Mouse (Mus musculus) heart, adult 2 months (tissue): ENCODE measurements around the gene Myom1. TPM values are rescaled to one million over a fixed set of nuclear protein-coding genes. Genes with fewer than 3 reads are reported as not detected.

Experiments used
- DNase-seq, 2 experiments: peaks; one replicate each; pipeline ENCODE4 v3.0.0; 2021
- H3K27ac ChIP-seq: fragments of 200-600 bp; 2 replicates; pipeline ENCODE4 v1.8.1; 2022
- H3K27me3 ChIP-seq: fragments of 200-500 bp; 2 replicates; pipeline ENCODE4 v1.6.1; 2012; ENCODE audit warnings: mild to moderate bottlenecking, low read length, inconsistent platforms, mixed read lengths; ENCODE audit not compliant: control insufficient read depth, insufficient read depth
- H3K36me3 ChIP-seq: fragments of 200-500 bp; 2 replicates; pipeline ENCODE4 v1.6.1; 2012; ENCODE audit warnings: low read length, inconsistent platforms; ENCODE audit not compliant: control insufficient read depth, insufficient read depth
- H3K4me1 ChIP-seq: fragments of 200-500 bp; 2 replicates; pipeline ENCODE4 v1.6.1; 2011; ENCODE audit warnings: low read length; ENCODE audit not compliant: control insufficient read depth, insufficient read depth
- H3K4me3 ChIP-seq: fragments of 200-600 bp; 2 replicates; pipeline ENCODE4 v1.8.1; 2022
- H3K79me2 ChIP-seq: fragments of 200-500 bp; replicated peaks from 2 replicates; pipeline ENCODE4 v1.6.1; 2012; ENCODE audit warnings: mild to moderate bottlenecking, inconsistent platforms, low read length, moderate library complexity, mixed read lengths; ENCODE audit not compliant: control insufficient read depth, insufficient read depth
- H3K9ac ChIP-seq: fragments of 200-500 bp; 2 replicates; pipeline ENCODE4 v1.6.1; 2012; ENCODE audit warnings: low read depth, mild to moderate bottlenecking, control low read depth, inconsistent platforms, low read length, mixed read lengths
- CTCF ChIP-seq: fragments of 200-600 bp; IDR thresholded peaks from 2 replicates; pipeline ENCODE4 v1.8.1; 2022; ENCODE audit warnings: antibody characterized with exemption, mild to moderate bottlenecking, moderate library complexity
- EP300 ChIP-seq: fragments of 200-500 bp; IDR thresholded peaks from 2 replicates; pipeline ENCODE4 v1.6.1; 2011; ENCODE audit warnings: low read depth, low read length, control low read depth; ENCODE audit not compliant: insufficient read depth
- POLR2A ChIP-seq: fragments of 200-500 bp; IDR thresholded peaks from 2 replicates; pipeline ENCODE4 v1.6.1; 2011; ENCODE audit warnings: mild to moderate bottlenecking, low read depth, low read length, control low read depth; ENCODE audit not compliant: insufficient read depth
- WGBS: fragments of 180-500 bp; shearing (Covaris S2); methylation state at CpG from one replicate; pipeline ENCODE4 v1.1.7; 2018; 5-methylcytosine and 5-hydroxymethylcytosine counted together
- intact Hi-C: fragments of 180-260 bp; cut with DNase I; formaldehyde crosslinking; loops from one replicate; pipeline ENCODE4 v1.15.1; 2025
- polyA plus RNA-seq: library from polyadenylated mRNA; depleted of rRNA; stranded (reverse); fragments of >200 nt; gene quantifications from 2 replicates; pipeline ENCODE4 v1.2.3, GENCODE M21; 2012
- total RNA-seq, 2 experiments: library from RNA; stranded (reverse); gene quantifications; 2 replicates each; pipeline ENCODE4 v1.2.3; 2021

Myom1 gene
- total and polyA plus RNA-seq, 3 experiments = 222 to 1,030 (median 865) TPM

GRCm38 (mm10) chr17:71062870-71063602 is 60.6 kb downstream of the Myom1 start:
- 41% methylated on average over 13 of the region's 13 CpGs for WGBS
- no peak for DNase-seq
- no peak overlapping the region for H3K4me3 ChIP-seq
- H3K4me1 ChIP-seq = peaks cover 3% of the 10 kb centered on the region
- no peaks in the 10 kb centered on the region for H3K27me3 ChIP-seq
- no peak overlapping the region for H3K27ac ChIP-seq
- H3K79me2 ChIP-seq = no peaks in the 10 kb centered on the region
- TF ChIP-seq EP300 (no peak), POLR2A (no peak), CTCF (no peak)
- H3K9ac ChIP-seq = no peak overlapping the region
- intact Hi-C loops = no loop called here
- peaks cover 5% of the 10 kb centered on the region for H3K36me3 ChIP-seq

DNA sequence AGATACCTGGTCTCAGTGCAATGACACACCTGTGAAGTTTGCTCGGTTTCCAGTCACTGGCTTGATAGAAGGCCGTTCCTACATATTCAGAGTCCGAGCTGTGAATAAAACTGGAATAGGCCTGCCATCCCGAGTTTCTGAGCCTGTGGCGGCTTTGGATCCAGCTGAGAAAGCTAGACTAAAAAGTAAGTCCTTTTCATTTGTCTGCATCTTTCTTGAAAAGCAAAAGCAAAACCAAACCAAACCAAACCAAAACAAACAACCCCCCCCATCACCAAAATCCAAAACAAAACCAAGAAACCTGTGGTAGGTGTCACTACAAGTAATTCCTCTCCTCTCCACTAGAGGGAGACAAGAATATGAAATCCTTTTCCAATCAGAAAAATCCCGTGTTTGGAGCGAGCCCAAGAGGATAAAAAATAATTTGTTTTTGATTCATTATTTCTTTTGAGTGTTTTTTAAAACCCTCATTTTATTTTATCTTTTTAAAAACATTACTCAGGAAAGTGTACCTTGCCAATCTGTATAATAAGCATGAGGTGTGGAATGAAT is 62.1 kb downstream of the Myom1 start:
- H3K4me1 ChIP-seq = peaks cover 3% of the 10 kb centered on the region
- H3K36me3 ChIP-seq = peaks cover 5% of the 10 kb centered on the region
- H3K4me3 ChIP-seq = no peak overlapping the region
- TF ChIP-seq POLR2A = no peak
- TF ChIP-seq CTCF = peak; percentile 90
- intact Hi-C loops = loop anchor here (2.0 kb wide), 1 partner anchor 132 kb away; no protein-coding TSS in a partner anchor
- H3K79me2 ChIP-seq = no peaks in the 10 kb centered on the region
- H3K27ac ChIP-seq = no peak overlapping the region
- WGBS = 53% methylated on average over 7 of the region's 7 CpGs
- H3K27me3 ChIP-seq = no peaks in the 10 kb centered on the region
- no peak for DNase-seq
- no peak overlapping the region for H3K9ac ChIP-seq

DNA sequence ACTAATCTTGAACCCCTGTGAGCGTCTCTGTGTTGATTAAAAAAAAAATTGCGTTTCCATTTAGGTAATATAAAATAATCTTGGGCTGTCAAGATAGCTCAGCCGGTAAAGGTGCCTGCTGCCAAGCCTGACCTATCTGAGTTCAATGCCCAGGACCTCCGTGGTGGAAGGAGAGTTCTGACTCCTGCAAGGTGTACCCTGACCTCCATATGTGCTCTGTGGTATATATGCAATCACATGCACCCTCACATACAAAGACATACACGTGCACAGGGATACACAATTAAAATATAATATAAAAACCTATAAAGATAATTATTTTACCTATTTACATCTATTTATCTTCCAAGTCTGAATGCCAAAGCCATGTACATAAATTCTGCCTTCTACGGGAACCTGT is 62.7 kb downstream of the Myom1 start:
- intact Hi-C loops = loop anchor here (2.0 kb wide), 1 partner anchor 132 kb away; no protein-coding TSS in a partner anchor
- 77% methylated on average over 6 of the region's 6 CpGs for WGBS
- TF ChIP-seq EP300 = no peak
- no peak for TF ChIP-seq CTCF
- no peak for DNase-seq
- Histone ChIP-seq H3K4me3 (no peak overlapping the region), H3K79me2 (no peaks in the 10 kb centered on the region), H3K4me1 (peaks cover 3% of the 10 kb centered on the region), H3K36me3 (peaks cover 5% of the 10 kb centered on the region), H3K27ac (no peak overlapping the region), H3K27me3 (no peaks in the 10 kb centered on the region), H3K9ac (no peak overlapping the region)

DNA sequence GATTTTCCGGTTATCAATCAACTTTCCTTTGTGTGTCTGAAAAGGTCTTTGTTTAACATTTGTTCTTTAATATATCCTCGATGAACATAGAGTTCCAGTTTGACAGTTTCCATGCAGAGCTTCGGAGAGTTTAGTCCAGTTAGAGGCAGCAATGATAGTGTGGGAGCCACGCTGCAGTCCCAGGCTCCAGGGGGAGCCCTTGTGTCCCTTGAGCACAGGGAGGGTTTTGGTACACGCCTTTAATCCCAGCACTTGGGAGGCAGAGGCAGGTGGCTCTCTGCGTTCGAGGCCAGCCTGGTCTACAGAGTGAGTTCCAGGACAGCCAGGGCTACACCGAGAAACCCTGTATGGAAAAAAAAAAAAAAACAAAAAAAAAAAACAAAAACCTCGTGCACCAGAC is 66.7 kb downstream of the Myom1 start:
- H3K4me3 ChIP-seq = no peak overlapping the region
- no peaks in the 10 kb centered on the region; the same call in 1 of the 2 replicates for H3K36me3 ChIP-seq
- H3K27ac ChIP-seq = no peak overlapping the region
- H3K27me3 ChIP-seq = no peaks in the 10 kb centered on the region
- intact Hi-C loops = no loop called here
- no peaks in the 10 kb centered on the region for H3K79me2 ChIP-seq
- WGBS = 75% methylated on average over 9 of the region's 9 CpGs
- no peak for DNase-seq
- H3K4me1 ChIP-seq = no peaks in the 10 kb centered on the region
- peak; percentile 56 for TF ChIP-seq CTCF
- TF ChIP-seq EP300 = no peak
- no peak overlapping the region for H3K9ac ChIP-seq

DNA sequence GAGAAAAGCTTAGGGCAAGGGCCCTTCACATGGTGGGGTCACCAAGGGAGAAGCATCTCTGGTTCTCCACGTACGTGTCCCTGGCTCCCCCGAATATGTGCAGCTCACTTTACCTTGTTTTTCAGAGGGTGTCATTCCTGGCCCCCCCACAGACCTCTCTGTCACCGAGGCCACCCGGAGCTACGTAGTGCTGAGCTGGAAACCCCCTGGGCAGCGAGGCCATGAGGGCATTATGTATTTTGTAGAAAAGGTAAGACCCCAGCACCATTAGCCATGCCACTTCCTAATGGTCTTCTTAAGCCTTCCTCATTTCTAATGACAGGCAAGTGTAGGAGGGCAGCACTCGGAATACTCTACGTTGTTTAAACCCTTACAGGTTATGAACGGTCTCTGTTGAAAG is 69.5 kb downstream of the Myom1 start:
- Histone ChIP-seq H3K36me3 (no peaks in the 10 kb centered on the region), H3K79me2 (no peaks in the 10 kb centered on the region), H3K9ac (no peak overlapping the region), H3K4me1 (no peaks in the 10 kb centered on the region), H3K27me3 (no peaks in the 10 kb centered on the region), H3K27ac (no peak overlapping the region), H3K4me3 (no peak overlapping the region)
- DNase-seq = no peak
- intact Hi-C loops = no loop called here
- WGBS = 92% methylated on average over 10 of the region's 10 CpGs
- TF ChIP-seq EP300 (no peak), CTCF (no peak), POLR2A (no peak)

DNA sequence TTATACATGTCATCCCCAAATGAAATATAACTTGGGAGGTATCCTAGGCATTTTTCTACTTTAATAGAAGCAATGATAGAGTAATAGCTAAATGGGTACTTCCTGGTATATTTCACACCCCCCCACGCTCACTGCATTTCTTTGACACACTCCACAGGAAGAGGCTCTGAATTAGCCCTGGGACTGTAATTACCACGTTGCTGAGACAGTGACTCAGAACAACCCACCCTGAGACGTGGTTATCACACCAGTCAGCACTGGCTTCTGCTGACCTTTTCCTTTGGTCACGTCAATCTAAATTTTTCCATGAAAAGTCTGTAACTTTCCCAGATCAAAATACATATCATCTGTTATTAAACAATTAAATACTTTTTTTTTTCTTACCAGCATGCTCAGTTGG is 72.0 kb downstream of the Myom1 start:
- no peak overlapping the region for H3K9ac ChIP-seq
- H3K79me2 ChIP-seq = no peaks in the 10 kb centered on the region
- no peaks in the 10 kb centered on the region for H3K27me3 ChIP-seq
- no peaks in the 10 kb centered on the region for H3K4me1 ChIP-seq
- no peak overlapping the region for H3K27ac ChIP-seq
- H3K36me3 ChIP-seq = no peaks in the 10 kb centered on the region
- 44% methylated on average over 4 of the region's 4 CpGs for WGBS
- TF ChIP-seq CTCF (no peak), EP300 (no peak), POLR2A (no peak)
- no peak overlapping the region for H3K4me3 ChIP-seq
- no peak for DNase-seq
- intact Hi-C loops = no loop called here
